Mouse (Mus musculus): ENCODE data around the gene Ccdc184. TPM values are rescaled to one million over a fixed set of nuclear protein-coding genes. Genes with fewer than 3 reads are reported as not detected.

Gene Ccdc184
- polyA plus RNA-seq, 1 experiment from 2014 or later = 12.7 TPM

DNA sequence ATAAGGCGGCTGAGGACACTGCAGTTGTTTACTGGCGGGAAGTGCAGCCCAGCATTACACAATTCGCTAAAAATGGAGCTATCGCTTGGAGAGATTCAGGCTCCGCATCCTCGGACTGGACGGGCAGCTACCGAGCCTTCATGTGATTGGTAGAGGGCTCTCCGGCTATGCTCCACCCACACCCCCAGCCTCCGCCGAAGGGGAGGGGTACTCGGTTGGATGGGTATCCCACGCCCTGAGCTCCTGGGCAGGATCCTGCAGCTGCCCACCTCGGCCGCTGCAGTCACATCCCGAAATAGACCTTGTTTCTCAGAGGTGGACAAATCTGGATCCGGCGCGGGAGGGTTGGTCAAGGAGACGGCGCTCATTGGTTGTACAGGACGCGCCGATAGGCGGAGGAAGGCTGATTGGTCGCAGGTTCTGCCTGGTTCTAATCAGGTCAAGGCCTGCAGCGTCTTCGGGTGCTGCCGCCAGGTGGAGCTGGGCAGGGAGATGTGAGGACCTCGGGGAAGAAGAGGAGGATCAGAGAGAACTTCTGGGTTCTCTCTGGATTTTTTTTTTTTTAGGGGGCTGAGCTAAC, 14.3 kb downstream of the Ccdc184 start:
- Histone ChIP-seq H3K9me3 (ENCODE audit: control insufficient read depth, low read length) (no peaks in the 10 kb centered on the region), H3K27me3 (ENCODE audit: control insufficient read depth, insufficient read depth, low read length) (no peaks in the 10 kb centered on the region), H3K4me2 (peak overlapping the region; percentile 65), H3K27ac (ENCODE audit: low read depth, low read length) (0 out of 2 replicates have a peak overlapping the region, but pooled peaks have one; percentile 25), H3K4me3 (ENCODE audit: low read depth, low read length) (peak overlapping the region; percentile 44), H3K4me1 (ENCODE audit: control insufficient read depth, insufficient read depth, low read length) (no peaks in the 10 kb centered on the region), H3K9ac (ENCODE audit: low read length) (peak overlapping the region; percentile 59), H3K36me3 (ENCODE audit: control insufficient read depth, insufficient read depth, low read length) (no peaks in the 10 kb centered on the region)
- ATAC-seq (ENCODE audit: low FRiP score) (peak; percentile 99), DNase-seq (ENCODE audit: low spot score, missing footprints) (peak; percentile 97)
- WGBS = under 1% methylated on average over 30 of the region's 30 CpGs

DNA sequence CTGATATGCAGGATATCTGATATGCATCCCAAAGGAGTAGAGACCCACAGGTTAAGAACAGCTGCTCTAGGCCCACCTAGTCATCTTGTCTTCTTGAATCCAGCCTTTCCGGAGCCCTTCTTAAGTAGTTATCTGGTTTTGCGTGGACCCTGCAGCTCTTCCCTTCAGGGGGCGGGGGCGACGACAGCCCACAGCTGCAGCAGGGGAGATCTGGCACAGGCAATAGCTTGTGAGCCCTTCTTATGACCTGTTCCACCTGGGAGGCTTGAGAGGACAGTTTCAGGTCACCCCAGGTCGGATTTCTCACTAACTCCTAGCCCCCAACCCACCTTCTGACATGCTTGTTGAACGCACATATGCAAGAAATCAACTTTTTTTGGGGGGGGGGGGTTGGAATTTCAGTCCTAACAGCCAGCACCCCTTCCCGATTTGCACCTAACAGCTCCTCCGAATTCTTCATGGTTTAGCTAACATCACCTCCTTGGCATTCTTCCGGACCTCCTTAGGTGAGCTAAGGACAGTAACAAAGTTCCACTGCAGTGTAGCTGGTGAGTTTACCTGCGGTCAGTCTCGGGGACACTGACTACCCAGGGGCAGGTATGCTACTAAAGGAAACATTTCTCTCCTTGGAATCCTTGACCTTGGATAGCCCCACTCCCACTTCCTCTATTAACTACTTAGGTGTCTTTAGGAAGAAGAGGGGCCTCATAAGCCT, 15.1 kb downstream of the Ccdc184 start:
- no peaks in the 10 kb centered on the region for H3K4me1 ChIP-seq (ENCODE audit: control insufficient read depth, insufficient read depth, low read length)
- no peak overlapping the region; the same call in 1 of the 2 replicates for H3K4me2 ChIP-seq
- H3K27me3 ChIP-seq (ENCODE audit: control insufficient read depth, insufficient read depth, low read length) = no peaks in the 10 kb centered on the region
- ATAC-seq (ENCODE audit: low FRiP score) (no peak), DNase-seq (ENCODE audit: low spot score, missing footprints) (no peak)
- H3K4me3 ChIP-seq (ENCODE audit: low read depth, low read length) = no peak overlapping the region
- no peaks in the 10 kb centered on the region for H3K36me3 ChIP-seq (ENCODE audit: control insufficient read depth, insufficient read depth, low read length)
- H3K9ac ChIP-seq (ENCODE audit: low read length) = no peak overlapping the region
- H3K27ac ChIP-seq (ENCODE audit: low read depth, low read length) = no peak overlapping the region
- WGBS = 71% methylated on average over 12 of the region's 12 CpGs
- H3K9me3 ChIP-seq (ENCODE audit: control insufficient read depth, low read length) = no peaks in the 10 kb centered on the region

GRCm38 (mm10) chr15:98184456-98184855, 17.5 kb downstream of the Ccdc184 start:
- Histone ChIP-seq H3K9ac (ENCODE audit: low read length) (no peak overlapping the region), H3K27me3 (ENCODE audit: control insufficient read depth, insufficient read depth, low read length) (no peaks in the 10 kb centered on the region), H3K27ac (ENCODE audit: low read depth, low read length) (no peak overlapping the region), H3K9me3 (ENCODE audit: control insufficient read depth, low read length) (no peaks in the 10 kb centered on the region), H3K4me3 (ENCODE audit: low read depth, low read length) (no peak overlapping the region), H3K4me1 (ENCODE audit: control insufficient read depth, insufficient read depth, low read length) (no peaks in the 10 kb centered on the region), H3K36me3 (ENCODE audit: control insufficient read depth, insufficient read depth, low read length) (no peaks in the 10 kb centered on the region), H3K4me2 (no peak overlapping the region)
- DNase-seq (ENCODE audit: low spot score, missing footprints) (no peak), ATAC-seq (ENCODE audit: low FRiP score) (no peak)
- WGBS = 78% methylated on average over 4 of the region's 4 CpGs

DNA sequence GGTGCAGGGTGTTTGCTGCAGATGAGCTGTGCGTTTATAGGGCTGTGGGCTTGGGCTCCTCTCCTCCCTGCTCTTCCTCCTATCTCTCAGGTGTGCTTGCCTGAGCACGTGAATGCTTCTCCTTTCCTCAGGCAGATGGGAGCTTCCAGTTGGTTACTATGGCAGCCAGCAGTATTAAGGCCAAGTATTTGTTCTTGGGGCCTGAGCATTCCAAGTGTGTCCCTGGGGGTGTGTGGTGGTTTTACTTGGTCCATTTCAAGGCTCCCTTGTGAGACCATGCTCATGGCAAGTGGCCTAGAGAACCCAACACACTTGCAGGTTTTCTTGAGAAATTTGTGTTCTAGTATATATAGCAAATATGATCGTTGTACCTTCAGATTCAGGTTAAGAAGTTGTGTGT, 28.5 kb downstream of the Ccdc184 start, which contains the start of gene Olfr288:
TSS of gene Olfr288 (minus strand) at position 101 of the 400 bp plus-strand sequence.
- Histone ChIP-seq H3K4me1 (ENCODE audit: control insufficient read depth, insufficient read depth, low read length) (no peaks in the 10 kb centered on the region), H3K27me3 (ENCODE audit: control insufficient read depth, insufficient read depth, low read length) (no peaks in the 10 kb centered on the region), H3K36me3 (ENCODE audit: control insufficient read depth, insufficient read depth, low read length) (no peaks in the 10 kb centered on the region), H3K9ac (ENCODE audit: low read length) (no peak within 1 kb of the TSS), H3K4me3 (ENCODE audit: low read depth, low read length) (no peak within 1 kb of the TSS), H3K27ac (ENCODE audit: low read depth, low read length) (no peak within 1 kb of the TSS), H3K4me2 (no peak within 1 kb of the TSS), H3K9me3 (ENCODE audit: control insufficient read depth, low read length) (no peaks in the 10 kb centered on the region)
- no peak for ATAC-seq (ENCODE audit: low FRiP score)
- DNase-seq (ENCODE audit: low spot score, missing footprints) = no peak
- 74% methylated on average over 3 of the region's 3 CpGs for WGBS

GRCm38 (mm10) chr15:98209676-98210075, 42.7 kb downstream of the Ccdc184 start:
- DNase-seq (ENCODE audit: low spot score, missing footprints) = no peak
- no peak overlapping the region for H3K4me2 ChIP-seq
- no peaks in the 10 kb centered on the region for H3K9me3 ChIP-seq (ENCODE audit: control insufficient read depth, low read length)
- 77% methylated on average over 7 of the region's 7 CpGs for WGBS
- no peaks in the 10 kb centered on the region for H3K36me3 ChIP-seq (ENCODE audit: control insufficient read depth, insufficient read depth, low read length)
- ATAC-seq (ENCODE audit: low FRiP score) = no peak
- H3K27me3 ChIP-seq (ENCODE audit: control insufficient read depth, insufficient read depth, low read length) = no peaks in the 10 kb centered on the region
- no peak overlapping the region for H3K27ac ChIP-seq (ENCODE audit: low read depth, low read length)
- H3K4me1 ChIP-seq (ENCODE audit: control insufficient read depth, insufficient read depth, low read length) = no peaks in the 10 kb centered on the region
- no peak overlapping the region for H3K9ac ChIP-seq (ENCODE audit: low read length)
- H3K4me3 ChIP-seq (ENCODE audit: low read depth, low read length) = no peak overlapping the region

DNA sequence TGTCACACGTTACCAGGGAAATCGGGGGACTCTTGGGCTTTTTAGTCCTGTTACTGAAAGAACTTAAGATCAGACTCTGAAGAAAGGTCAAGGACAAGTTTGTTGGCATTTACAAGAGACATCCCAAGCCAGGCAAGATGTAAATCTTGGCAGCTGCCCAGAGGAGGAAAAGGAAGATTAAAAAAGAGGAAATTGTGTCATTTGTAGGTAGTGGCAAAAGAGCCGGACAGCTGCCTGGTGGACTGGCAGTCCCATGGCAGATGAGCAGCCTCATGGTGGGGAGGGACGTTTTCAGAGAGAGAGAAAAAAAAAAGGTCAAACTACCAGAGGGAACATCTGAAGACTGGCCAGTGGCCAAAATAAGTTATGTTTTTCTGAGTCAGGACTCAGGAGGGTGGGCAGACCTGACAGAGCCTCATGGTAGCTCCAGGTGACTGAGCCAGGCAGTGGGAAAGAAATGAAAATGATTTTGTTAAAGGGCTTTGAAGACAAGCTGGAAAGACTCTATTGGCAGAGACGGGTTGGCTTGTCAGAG, 46.4 kb downstream of the Ccdc184 start:
- Histone ChIP-seq H3K4me3 (ENCODE audit: low read depth, low read length) (no peak overlapping the region), H3K4me2 (no peak overlapping the region), H3K36me3 (ENCODE audit: control insufficient read depth, insufficient read depth, low read length) (no peaks in the 10 kb centered on the region), H3K9me3 (ENCODE audit: control insufficient read depth, low read length) (no peaks in the 10 kb centered on the region), H3K27me3 (ENCODE audit: control insufficient read depth, insufficient read depth, low read length) (no peaks in the 10 kb centered on the region), H3K27ac (ENCODE audit: low read depth, low read length) (no peak overlapping the region), H3K9ac (ENCODE audit: low read length) (no peak overlapping the region), H3K4me1 (ENCODE audit: control insufficient read depth, insufficient read depth, low read length) (no peaks in the 10 kb centered on the region)
- no peak for DNase-seq (ENCODE audit: low spot score, missing footprints)
- no peak for ATAC-seq (ENCODE audit: low FRiP score)
- 90% methylated on average over 5 of the region's 5 CpGs for WGBS

DNA sequence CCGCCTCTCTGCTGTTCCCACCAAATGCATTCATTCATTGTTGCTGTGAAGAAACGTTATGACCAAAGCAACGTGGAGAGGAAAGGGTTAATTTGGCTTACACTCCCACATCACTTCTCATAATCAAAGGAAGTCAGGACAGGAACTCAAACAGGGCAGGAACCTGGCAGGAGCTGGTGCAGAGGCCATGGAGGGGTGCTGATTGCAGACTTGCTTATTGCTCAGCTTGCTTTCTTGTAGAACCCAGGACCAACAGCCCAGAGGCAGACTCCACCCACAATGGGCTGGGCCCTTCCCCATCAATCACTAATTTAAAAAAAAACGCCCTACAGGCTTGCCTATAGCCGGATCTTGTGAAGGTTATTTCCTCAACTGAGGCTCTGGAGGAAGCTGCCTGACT, 47.2 kb downstream of the Ccdc184 start:
- WGBS = 80% methylated on average over 5 of the region's 5 CpGs
- ATAC-seq (ENCODE audit: low FRiP score) (no peak), DNase-seq (ENCODE audit: low spot score, missing footprints) (no peak)
- H3K4me1 ChIP-seq (ENCODE audit: control insufficient read depth, insufficient read depth, low read length) = no peaks in the 10 kb centered on the region
- H3K4me2 ChIP-seq = no peak overlapping the region
- H3K36me3 ChIP-seq (ENCODE audit: control insufficient read depth, insufficient read depth, low read length) = no peaks in the 10 kb centered on the region
- no peaks in the 10 kb centered on the region for H3K9me3 ChIP-seq (ENCODE audit: control insufficient read depth, low read length)
- no peaks in the 10 kb centered on the region for H3K27me3 ChIP-seq (ENCODE audit: control insufficient read depth, insufficient read depth, low read length)
- no peak overlapping the region for H3K9ac ChIP-seq (ENCODE audit: low read length)
- H3K4me3 ChIP-seq (ENCODE audit: low read depth, low read length) = no peak overlapping the region
- H3K27ac ChIP-seq (ENCODE audit: low read depth, low read length) = no peak overlapping the region

Other genes with a start within 250 kb of the Ccdc184 start
- 60.4 and 62.7 TPM in 2 replicates for gene Tmem106c, start 203.0 kb upstream of the Ccdc184 start, polyA plus RNA-seq (2014; fragmentation: Nextera tagmentation; extraction: Ambion mirVana)
- gene Col2a1, start 162.5 kb upstream of the Ccdc184 start, polyA plus RNA-seq (2014; fragmentation: Nextera tagmentation; extraction: Ambion mirVana) = 94.5 and 94.6 TPM in 2 replicates
- gene Pfkm, start 74.6 kb upstream of the Ccdc184 start, polyA plus RNA-seq (2014; fragmentation: Nextera tagmentation; extraction: Ambion mirVana) = 36.3 TPM in 2 replicates
- gene Senp1, start 73.4 kb upstream of the Ccdc184 start, polyA plus RNA-seq (2014; fragmentation: Nextera tagmentation; extraction: Ambion mirVana) = 46.2 and 47.6 TPM in 2 replicates
- gene Asb8, start 1.5 kb upstream of the Ccdc184 start, polyA plus RNA-seq (2014; fragmentation: Nextera tagmentation; extraction: Ambion mirVana) = 44.4 and 49.4 TPM in 2 replicates
- not detected in 2 replicates for gene Olfr288, start 28.4 kb downstream of the Ccdc184 start, polyA plus RNA-seq (2014; fragmentation: Nextera tagmentation; extraction: Ambion mirVana)
- not detected in 2 replicates for gene Gm44579, start 53.8 kb downstream of the Ccdc184 start, polyA plus RNA-seq (2014; fragmentation: Nextera tagmentation; extraction: Ambion mirVana)
- gene Olfr287, start 53.9 kb downstream of the Ccdc184 start, polyA plus RNA-seq (2014; fragmentation: Nextera tagmentation; extraction: Ambion mirVana) = not detected in 2 replicates
- gene Olfr286, start 67.3 kb downstream of the Ccdc184 start, polyA plus RNA-seq (2014; fragmentation: Nextera tagmentation; extraction: Ambion mirVana) = not detected in 2 replicates
- gene H1fnt, start 90.1 kb downstream of the Ccdc184 start, polyA plus RNA-seq (2014; fragmentation: Nextera tagmentation; extraction: Ambion mirVana) = not detected in 2 replicates
- 1.6 and 1.9 TPM in 2 replicates for gene Zfp641, start 129.0 kb downstream of the Ccdc184 start, polyA plus RNA-seq (2014; fragmentation: Nextera tagmentation; extraction: Ambion mirVana)
- not detected in 2 replicates for gene Olfr285, start 150.2 kb downstream of the Ccdc184 start, polyA plus RNA-seq (2014; fragmentation: Nextera tagmentation; extraction: Ambion mirVana)
- gene Olfr284, start 173.8 kb downstream of the Ccdc184 start, polyA plus RNA-seq (2014; fragmentation: Nextera tagmentation; extraction: Ambion mirVana) = not detected in 2 replicates
- not detected in 2 replicates for gene Olfr283, start 213.8 kb downstream of the Ccdc184 start, polyA plus RNA-seq (2014; fragmentation: Nextera tagmentation; extraction: Ambion mirVana)